Comparison of ENCODE assay signal across 1 mouse cellular context in genomic region chr4:124738783-124739182, GRCm38 (mm10).
TF ChIP-seq lines count a peak whose summit lies in the region.

No protein-coding gene starts in this region.

TF ChIP-seq in CH12.LX, 34 proteins besides CTCF, POLR2A, EP300 and RAD21:
- TF ChIP-seq ETS1 (conservative IDR thresholded peaks at IDR 0.05; ENCODE audit: low read depth, low read length) (peak; percentile 78), NRF1 (IDR thresholded peaks at IDR 0.05; ENCODE audit: low read depth, low read length) (no peak), IRF4 (IDR thresholded peaks at IDR 0.05; ENCODE audit: low read depth, low read length) (peak; percentile 43; the same call in 1 of the 2 replicates), SMC3 (IDR thresholded peaks at IDR 0.05; ENCODE audit: low read depth, low read length) (no peak), ZNF384 (IDR thresholded peaks at IDR 0.05; ENCODE audit: low read depth, low read length) (no peak), MAZ (IDR thresholded peaks at IDR 0.05; ENCODE audit: low read depth, low read length) (no peak), MYC (IDR thresholded peaks at IDR 0.05; ENCODE audit: low read depth, low read length) (peak; percentile 51; the same call in 1 of the 2 replicates), USF2 (conservative IDR thresholded peaks at IDR 0.05; ENCODE audit: low read depth, low read length) (no peak), ZMIZ1 (IDR thresholded peaks at IDR 0.05; ENCODE audit: low read depth, low read length) (no peak), TBP (conservative IDR thresholded peaks at IDR 0.05; ENCODE audit: low read depth, low read length) (no peak), TCF12 (IDR thresholded peaks at IDR 0.05; ENCODE audit: low read depth, low read length) (no peak), SIN3A (IDR thresholded peaks at IDR 0.05; ENCODE audit: low read length) (no peak), JUN (IDR thresholded peaks at IDR 0.05; ENCODE audit: insufficient read depth, low read depth, low read length) (peak; percentile 26; the same call in 1 of the 2 replicates), BHLHE40 (IDR thresholded peaks at IDR 0.05; ENCODE audit: low read depth, low read length) (no peak), MEF2A (IDR thresholded peaks at IDR 0.05; ENCODE audit: borderline replicate concordance, low read depth, low read length) (0 out of 2 replicates have a peak, but pooled peaks have one; percentile 44), RCOR1 (conservative IDR thresholded peaks at IDR 0.05; ENCODE audit: low read depth, low read length) (no peak), GABPA (IDR thresholded peaks at IDR 0.05; ENCODE audit: insufficient replicate concordance, low read depth, low read length) (no peak)
